Mouse (Mus musculus) midbrain, embryonic 10.5 days (tissue): ENCODE measurements around the gene Cks1b. TPM values are rescaled to one million over a fixed set of nuclear protein-coding genes. Genes with fewer than 3 reads are reported as not detected.

Source experiments
- DNase-seq: peaks from one replicate; pipeline ENCODE4 v3.0.0-alpha.2; 2017; ENCODE audit warnings: low spot score
- H3K27ac ChIP-seq: fragments of 300-500 bp; sonication (generic); replicated peaks from 2 replicates; pipeline ENCODE4 v1.5.1; 2016; ENCODE audit warnings: mild to moderate bottlenecking
- H3K27me3 ChIP-seq: fragments of 300-500 bp; sonication (generic); 2 replicates; pipeline ENCODE4 v1.6.1; 2016; ENCODE audit warnings: low read depth, mild to moderate bottlenecking; ENCODE audit not compliant: poor library complexity, severe bottlenecking
- H3K36me3 ChIP-seq: fragments of 300-500 bp; sonication (generic); 2 replicates; pipeline ENCODE4 v1.6.1; 2016; ENCODE audit warnings: mild to moderate bottlenecking, moderate library complexity
- H3K4me1 ChIP-seq: fragments of 300-500 bp; sonication (generic); 2 replicates; pipeline ENCODE4 v1.6.1; 2016
- H3K4me3 ChIP-seq: fragments of 300-500 bp; sonication (generic); 2 replicates; pipeline ENCODE4 v1.5.1; 2016; ENCODE audit warnings: mild to moderate bottlenecking, moderate library complexity
- H3K9me3 ChIP-seq: fragments of 300-500 bp; sonication (generic); replicated peaks from 2 replicates; pipeline ENCODE4 v1.6.1; 2016; ENCODE audit warnings: mild to moderate bottlenecking
- WGBS: fragments of 180-500 bp; shearing (Covaris S2); methylation state at CpG from one replicate; pipeline ENCODE4 v1.1.7; 2016; 5-methylcytosine and 5-hydroxymethylcytosine counted together
- polyA plus RNA-seq: library from polyadenylated mRNA; unstranded; fragments of >200 nt; fragmentation: Nextera tagmentation; extraction: Ambion mirVana; gene quantifications from 2 replicates; pipeline ENCODE4 v1.2.1, GENCODE M21; 2016

The Cks1b gene
- polyA plus RNA-seq, 1 experiment from 2014 or later: 645 TPM

DNA sequence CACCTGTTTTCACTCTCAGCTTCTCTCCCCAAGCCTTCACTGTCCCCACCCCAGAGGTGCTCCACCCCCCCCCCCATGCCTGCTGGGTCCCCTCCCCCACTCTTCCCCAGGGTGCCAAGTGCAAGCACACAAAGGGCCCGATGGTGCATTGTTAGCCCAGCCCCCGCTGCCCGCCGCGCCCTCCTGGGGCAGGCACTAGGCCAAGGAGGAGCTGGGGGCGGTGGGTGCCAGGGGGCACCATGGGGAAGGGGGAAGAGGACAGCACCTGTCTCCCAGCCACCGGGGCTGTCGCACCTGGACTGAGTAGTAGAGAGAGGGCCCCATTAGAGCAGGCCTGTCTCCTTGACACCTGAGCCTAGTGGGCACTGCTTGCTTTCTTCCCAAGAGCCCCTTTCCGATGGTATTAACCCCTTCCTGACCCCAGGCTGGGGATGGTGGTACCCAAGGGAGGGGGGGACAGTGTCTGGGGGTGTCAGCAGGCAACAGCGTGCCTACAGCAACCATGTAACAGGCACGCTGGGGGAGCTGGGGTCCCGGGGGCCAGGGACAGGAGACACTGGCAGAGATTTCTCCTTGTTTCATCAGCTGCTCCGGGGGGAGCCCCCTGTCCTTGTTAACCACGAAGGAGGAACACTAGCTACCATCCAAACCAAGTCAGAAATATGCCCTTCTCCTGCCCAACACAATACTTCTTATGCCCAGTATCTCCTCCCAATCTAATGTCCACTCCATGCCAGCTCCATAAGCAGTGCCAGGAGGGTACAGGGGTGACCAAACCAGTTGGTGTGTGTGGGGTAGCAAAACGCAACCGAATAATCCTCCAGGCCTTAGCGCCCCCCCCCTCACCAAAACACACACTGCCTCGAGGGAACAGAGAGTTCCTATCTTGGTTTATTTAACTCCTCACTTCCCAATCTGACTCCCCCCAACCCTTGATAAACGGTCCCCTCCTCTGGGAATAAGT lies 27.2 kb downstream of the Cks1b start:
- DNase-seq: no peak
- no peaks in the 10 kb centered on the region for H3K36me3 ChIP-seq
- peaks cover 81% of the 10 kb centered on the region for H3K4me1 ChIP-seq
- peaks cover 60% of the 10 kb centered on the region for H3K27me3 ChIP-seq
- H3K9me3 ChIP-seq: no peaks in the 10 kb centered on the region
- 14% methylated on average over 19 of the region's 19 CpGs for WGBS
- H3K4me3 ChIP-seq: peak overlapping the region; percentile 61
- H3K27ac ChIP-seq: peak overlapping the region; percentile 88

DNA sequence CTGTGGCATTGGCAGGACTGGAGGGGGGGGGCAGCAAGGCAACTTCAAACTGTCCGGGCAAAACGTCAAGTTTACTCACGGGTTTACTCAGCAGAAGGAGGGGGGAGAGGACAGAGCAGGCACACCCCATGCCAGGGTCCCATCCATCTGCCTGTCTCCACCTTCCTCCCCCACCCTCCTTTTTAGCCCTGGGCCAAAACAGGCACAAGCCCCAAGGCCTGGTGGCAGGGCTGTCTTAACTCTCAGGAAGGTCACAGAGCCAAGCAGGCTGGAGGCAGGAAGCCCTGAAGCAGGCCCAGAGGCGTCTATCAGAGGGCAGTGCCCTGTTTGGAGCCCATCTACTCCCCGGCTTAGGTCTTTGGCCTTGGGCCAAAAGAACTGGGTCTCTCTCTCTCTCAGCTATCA lies 28.1 kb downstream of the Cks1b start:
- WGBS: 71% methylated on average over 5 of the region's 5 CpGs
- Histone ChIP-seq H3K4me1 (peaks cover 79% of the 10 kb centered on the region), H3K27me3 (peaks cover 61% of the 10 kb centered on the region), H3K27ac (no peak overlapping the region), H3K4me3 (peak overlapping the region; percentile 61; the same call in 1 of the 2 replicates), H3K9me3 (no peaks in the 10 kb centered on the region), H3K36me3 (no peaks in the 10 kb centered on the region)
- DNase-seq: no peak

DNA sequence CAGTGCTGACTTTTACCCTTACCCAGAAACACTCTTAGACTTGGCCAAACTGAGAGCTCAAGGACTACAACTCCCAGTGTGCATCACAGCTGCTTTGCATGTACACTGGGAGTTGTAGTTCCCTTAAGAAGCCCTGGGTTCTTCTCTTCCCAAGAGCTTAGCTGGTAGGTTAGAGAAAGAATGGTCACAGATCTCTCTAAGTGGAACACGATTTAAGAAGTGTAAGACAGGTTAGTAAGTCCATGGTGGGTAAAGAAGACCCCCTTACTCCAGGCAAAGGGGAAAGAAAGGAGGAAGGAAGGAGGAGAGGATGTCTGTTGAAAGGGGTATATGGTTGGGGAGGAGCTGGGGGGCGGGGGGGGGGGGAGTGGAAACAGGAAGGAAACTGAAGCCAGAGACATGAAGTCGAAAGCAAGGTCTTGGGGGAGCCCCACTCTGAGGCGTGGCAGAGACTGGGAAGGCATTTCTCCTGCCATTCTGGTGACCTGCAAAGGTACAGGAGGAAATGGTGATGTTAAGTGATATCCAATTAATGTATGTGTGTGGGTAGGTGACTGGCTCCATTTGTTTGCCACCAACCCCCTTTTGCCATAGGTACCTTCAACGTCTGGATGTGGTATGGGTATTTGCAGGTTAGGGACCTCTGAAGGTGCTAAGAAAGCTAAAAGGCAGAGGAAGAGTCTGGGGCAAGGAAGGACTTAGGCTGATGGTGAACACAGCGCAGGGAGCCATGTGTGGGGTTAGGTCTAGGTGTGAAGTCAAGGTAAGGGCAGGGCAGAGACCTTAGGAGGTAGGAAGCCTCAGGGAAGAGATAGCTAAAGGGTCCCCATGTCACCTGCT lies 29.1 kb downstream of the Cks1b start:
- Histone ChIP-seq H3K27me3 (peaks cover 64% of the 10 kb centered on the region), H3K9me3 (no peaks in the 10 kb centered on the region), H3K4me3 (no peak overlapping the region), H3K4me1 (peaks cover 79% of the 10 kb centered on the region), H3K27ac (no peak overlapping the region), H3K36me3 (no peaks in the 10 kb centered on the region)
- 74% methylated on average over 6 of the region's 6 CpGs for WGBS
- no peak for DNase-seq

DNA sequence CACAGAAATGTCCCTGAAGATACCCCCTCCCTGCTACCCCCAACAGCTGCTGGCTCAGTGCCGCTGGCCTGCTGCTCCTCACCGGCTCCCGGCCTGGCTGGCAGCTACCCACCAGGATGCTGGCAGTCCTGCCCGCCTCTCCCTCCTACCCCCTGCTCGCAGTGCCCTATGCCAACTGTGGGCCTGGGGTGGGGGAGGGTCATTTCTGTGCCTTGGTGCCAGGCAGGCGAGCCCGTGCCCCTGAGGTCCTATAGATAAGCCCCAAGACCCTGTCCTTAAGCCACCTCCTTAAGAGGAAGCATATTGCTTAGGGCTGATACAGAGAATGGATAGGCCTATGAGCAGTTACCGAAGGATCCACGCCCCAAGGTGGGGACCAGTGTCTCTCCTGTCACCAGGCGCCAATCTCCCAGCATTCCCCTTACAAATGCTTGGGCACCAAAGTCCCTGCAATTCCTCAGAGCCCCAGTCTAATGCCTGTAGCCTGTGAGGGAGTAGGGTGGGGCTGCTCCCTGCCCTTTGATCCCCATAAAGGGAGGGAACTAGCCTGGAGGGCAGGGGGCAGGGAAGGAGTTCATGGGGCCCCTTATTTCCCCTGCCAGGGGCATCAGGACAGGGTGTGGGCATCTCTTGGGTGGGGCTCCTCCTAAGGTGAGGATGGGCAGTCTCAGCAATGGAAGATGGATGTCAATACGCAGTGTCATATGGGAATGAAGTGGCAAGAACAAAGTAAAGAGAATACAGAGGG lies 29.9 kb downstream of the Cks1b start:
- Histone ChIP-seq H3K27me3 (peaks cover 64% of the 10 kb centered on the region), H3K4me3 (no peak overlapping the region), H3K36me3 (no peaks in the 10 kb centered on the region), H3K4me1 (peaks cover 74% of the 10 kb centered on the region), H3K9me3 (no peaks in the 10 kb centered on the region), H3K27ac (0 out of 2 replicates have a peak overlapping the region, but pooled peaks have one; percentile 19)
- 79% methylated on average over 11 of the region's 11 CpGs for WGBS
- no peak for DNase-seq

DNA sequence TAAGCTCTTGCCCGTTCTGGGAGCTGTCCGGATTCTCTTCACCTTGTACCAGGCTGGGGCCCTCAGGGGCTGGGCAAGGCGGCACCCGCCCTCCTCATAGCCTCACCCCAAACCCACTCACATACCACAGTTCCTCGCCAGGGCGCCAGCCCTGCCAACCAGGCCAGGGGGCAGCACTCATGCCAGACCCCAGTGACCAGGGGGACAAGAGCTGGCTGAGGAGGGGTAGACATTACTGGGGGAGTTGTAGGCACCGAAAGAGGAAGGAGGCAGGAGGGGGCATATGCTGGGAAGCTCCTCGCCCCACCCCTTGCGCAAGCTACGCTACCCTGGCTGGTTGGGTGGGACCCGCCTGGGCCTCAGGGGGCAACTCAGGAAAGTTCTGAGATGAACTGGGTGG lies 30.6 kb downstream of the Cks1b start:
- 67% methylated on average over 11 of the region's 11 CpGs for WGBS
- Histone ChIP-seq H3K36me3 (no peaks in the 10 kb centered on the region), H3K27me3 (peaks cover 58% of the 10 kb centered on the region), H3K9me3 (no peaks in the 10 kb centered on the region), H3K27ac (0 out of 2 replicates have a peak overlapping the region, but pooled peaks have one; percentile 46), H3K4me1 (peaks cover 67% of the 10 kb centered on the region), H3K4me3 (peak overlapping the region; percentile 18; the same call in 1 of the 2 replicates)
- no peak for DNase-seq

DNA sequence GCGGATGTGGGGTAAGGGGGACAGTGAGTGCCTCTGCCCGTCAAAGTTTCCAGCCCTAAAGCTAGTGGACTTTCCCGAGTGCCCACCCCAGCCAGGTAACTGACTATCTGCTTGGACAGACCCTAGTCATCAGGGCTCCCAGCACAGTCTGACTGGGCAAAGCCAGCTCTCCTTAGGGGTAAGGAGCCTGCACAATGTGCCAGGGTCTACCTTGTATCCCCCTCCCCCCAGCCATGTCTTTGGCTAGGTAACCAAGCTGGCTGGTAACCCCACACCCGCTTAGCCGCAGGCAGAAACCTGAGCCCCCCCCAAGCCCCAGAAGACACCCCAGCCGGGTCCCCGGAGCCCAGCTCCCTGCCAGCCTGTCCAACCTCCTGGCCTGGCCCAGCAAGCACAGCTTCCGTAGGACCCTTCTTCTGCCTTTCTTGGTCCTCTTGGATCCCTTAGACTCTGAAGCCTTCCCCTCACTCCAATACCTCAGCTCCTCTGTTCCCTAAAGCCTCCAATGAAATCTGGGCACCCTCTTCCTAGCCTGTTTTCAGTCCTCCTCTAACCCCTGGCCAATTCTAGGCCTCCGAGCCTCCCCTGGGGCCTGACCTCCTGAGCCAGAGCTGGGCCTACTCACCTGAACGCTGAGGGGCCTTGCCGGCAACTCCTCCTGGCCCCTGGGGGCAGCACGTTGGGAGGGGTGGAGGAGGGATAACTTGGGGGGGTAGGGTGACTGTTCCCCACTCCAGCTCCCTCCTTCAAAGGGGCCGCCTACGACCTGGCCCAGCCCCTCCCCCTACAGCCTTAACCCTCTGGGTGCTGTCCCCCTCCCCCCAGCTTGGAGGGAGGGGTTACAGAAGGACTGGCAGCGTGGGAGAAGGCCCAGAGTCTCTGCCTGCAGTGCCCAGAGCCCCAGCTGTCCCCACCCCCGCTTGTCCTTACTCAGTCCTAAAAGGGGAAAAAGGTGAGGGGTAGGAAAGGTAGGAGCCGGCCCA lies 31.5 kb downstream of the Cks1b start:
- DNase-seq: no peak
- 0 out of 2 replicates have a peak overlapping the region, but pooled peaks have one; percentile 12 for H3K4me3 ChIP-seq
- peaks cover 59% of the 10 kb centered on the region for H3K4me1 ChIP-seq
- no peaks in the 10 kb centered on the region for H3K36me3 ChIP-seq
- 53% methylated on average over 17 of the region's 17 CpGs for WGBS
- peak overlapping the region; percentile 46; the same call in 1 of the 2 replicates for H3K27ac ChIP-seq
- H3K27me3 ChIP-seq: peaks cover 49% of the 10 kb centered on the region
- no peaks in the 10 kb centered on the region for H3K9me3 ChIP-seq

DNA sequence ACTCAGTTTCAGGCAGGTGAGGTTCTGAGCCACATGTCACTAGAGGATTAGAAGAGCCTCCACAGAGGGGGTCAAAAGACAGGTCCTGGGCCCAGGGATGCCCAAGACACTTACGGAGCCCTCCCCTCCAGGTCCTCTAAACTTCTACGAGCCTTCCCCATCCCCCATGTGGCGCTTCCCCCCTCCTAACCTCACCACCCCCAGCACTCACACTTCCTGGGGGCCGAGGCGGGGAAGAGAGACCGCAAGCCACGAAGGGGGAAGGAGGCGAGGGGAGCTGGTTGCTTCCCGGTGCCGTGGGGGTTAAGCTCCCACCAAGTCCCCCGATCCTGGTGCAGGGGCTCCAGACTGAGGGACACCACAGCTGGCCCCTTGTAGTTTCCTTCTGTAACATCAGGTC lies 32.7 kb downstream of the Cks1b start:
- no peaks in the 10 kb centered on the region for H3K36me3 ChIP-seq
- 0 out of 2 replicates have a peak overlapping the region, but pooled peaks have one; percentile 70 for H3K27ac ChIP-seq
- no peak for DNase-seq
- H3K4me3 ChIP-seq: no peak overlapping the region
- peaks cover 48% of the 10 kb centered on the region for H3K4me1 ChIP-seq
- peaks cover 36% of the 10 kb centered on the region for H3K27me3 ChIP-seq
- WGBS: 41% methylated on average over 11 of the region's 11 CpGs
- H3K9me3 ChIP-seq: no peaks in the 10 kb centered on the region

DNA sequence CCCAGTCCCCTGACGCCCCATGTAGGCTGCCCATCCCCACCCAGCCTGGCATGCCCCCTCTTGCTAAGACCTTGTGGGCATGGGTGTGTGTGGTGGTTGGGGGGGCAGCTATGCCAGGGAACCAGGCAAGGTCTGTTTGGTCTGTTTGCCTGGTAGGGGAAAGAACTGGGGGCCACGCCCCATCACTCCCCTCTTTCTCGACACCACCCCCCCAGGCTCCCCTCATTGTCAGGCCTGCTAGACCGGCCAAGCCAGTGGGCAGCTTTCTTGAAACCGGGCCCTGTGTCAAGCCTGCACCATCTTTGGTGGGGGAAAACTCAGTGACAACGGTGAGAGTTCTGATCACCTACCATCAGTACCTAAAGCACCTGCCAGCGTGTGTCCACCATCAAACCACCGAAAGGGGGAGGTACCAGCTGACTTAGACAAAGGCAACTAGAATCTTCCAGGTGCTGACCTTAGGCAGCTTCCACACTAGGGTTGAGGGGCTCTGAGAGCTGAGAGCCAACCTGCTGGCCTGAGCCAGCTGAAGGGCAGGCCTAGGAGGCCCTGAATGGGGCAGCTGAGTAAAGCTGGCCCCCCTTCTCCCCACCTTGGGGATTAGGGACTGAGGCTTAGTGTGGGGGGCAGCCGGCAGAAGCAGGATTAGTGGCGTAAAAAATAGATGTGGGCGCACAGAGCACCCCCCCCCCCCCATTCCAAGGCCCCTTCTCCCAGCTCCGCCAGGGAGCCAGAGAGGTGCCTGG lies 33.7 kb downstream of the Cks1b start:
- peaks cover 47% of the 10 kb centered on the region for H3K4me1 ChIP-seq
- no peaks in the 10 kb centered on the region for H3K9me3 ChIP-seq
- H3K27ac ChIP-seq: peak overlapping the region; percentile 70
- peaks cover 27% of the 10 kb centered on the region for H3K27me3 ChIP-seq
- WGBS: 57% methylated on average over 11 of the region's 12 CpGs
- peak overlapping the region; percentile 16; the same call in 1 of the 2 replicates for H3K4me3 ChIP-seq
- no peaks in the 10 kb centered on the region for H3K36me3 ChIP-seq
- no peak for DNase-seq

DNA sequence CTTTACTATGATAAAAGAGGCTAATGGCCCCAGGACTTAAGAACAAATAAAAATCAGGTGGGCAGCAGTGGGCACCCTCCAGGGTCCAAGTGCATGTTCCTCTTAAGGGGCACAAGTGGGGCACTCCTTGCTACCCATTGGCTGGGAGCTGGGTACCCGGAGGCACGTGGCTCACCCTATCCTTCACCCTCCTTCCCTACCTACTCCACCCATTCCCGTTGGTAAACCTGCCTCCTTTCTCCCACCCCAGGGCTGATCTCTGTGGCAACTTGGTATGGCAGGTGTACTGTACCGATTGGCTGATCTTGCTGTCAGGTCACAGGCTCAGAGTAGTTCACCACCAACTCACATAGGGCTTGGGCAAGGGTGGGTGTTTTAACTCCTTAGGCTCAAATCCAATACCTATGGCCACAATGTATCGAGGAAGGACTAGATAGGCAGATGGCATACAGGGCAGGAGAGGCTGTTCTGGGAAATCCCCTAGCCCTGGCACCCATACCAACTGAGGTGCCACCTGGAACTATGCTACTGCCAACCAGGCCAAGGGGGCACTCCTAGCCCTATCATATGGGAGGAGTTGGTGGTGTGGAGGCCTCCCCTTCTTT lies 34.4 kb downstream of the Cks1b start:
- no peak for DNase-seq
- H3K4me1 ChIP-seq: peaks cover 54% of the 10 kb centered on the region
- no peak overlapping the region for H3K4me3 ChIP-seq
- no peak overlapping the region for H3K27ac ChIP-seq
- WGBS: 83% methylated on average over 5 of the region's 5 CpGs
- H3K9me3 ChIP-seq: no peaks in the 10 kb centered on the region
- peaks cover 24% of the 10 kb centered on the region for H3K27me3 ChIP-seq
- H3K36me3 ChIP-seq: no peaks in the 10 kb centered on the region

DNA sequence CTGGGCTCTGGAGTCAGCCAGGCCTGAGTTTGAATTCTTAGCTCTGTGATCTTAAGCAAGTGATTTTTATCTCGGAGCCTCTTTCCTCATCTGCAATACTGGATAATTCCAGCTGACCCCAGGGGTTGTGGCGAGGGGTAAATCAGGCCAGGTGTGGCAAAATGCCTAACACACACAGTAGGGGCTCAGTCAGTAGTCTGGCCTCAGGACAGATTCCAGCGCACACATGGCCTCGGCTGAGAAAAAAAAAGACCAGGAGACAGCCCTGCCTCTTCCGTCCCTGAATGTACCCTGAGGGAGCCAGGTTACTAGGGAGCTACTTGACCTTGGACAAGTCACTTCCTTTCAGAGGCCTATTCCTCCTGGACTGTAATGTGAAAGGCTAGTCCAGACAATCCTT lies 35.2 kb downstream of the Cks1b start:
- DNase-seq: no peak
- Histone ChIP-seq H3K4me3 (no peak overlapping the region), H3K9me3 (no peaks in the 10 kb centered on the region), H3K27me3 (peaks cover 24% of the 10 kb centered on the region), H3K27ac (no peak overlapping the region), H3K36me3 (no peaks in the 10 kb centered on the region), H3K4me1 (peaks cover 55% of the 10 kb centered on the region)
- 83% methylated on average over 5 of the region's 5 CpGs for WGBS
